Mouse (Mus musculus) cerebellum, adult 9-10 months (tissue): ENCODE results near the gene Sugp1.
"Not testable (repeated sequence)": the region's sequence is repeated elsewhere in the genome, so short reads cannot be mapped to it uniquely, and the experiment has no call there.

ENCODE experiments used
- DNase-seq: peaks from one replicate; pipeline ENCODE4 v3.0.0; 2022

Gene Sugp1

DNA sequence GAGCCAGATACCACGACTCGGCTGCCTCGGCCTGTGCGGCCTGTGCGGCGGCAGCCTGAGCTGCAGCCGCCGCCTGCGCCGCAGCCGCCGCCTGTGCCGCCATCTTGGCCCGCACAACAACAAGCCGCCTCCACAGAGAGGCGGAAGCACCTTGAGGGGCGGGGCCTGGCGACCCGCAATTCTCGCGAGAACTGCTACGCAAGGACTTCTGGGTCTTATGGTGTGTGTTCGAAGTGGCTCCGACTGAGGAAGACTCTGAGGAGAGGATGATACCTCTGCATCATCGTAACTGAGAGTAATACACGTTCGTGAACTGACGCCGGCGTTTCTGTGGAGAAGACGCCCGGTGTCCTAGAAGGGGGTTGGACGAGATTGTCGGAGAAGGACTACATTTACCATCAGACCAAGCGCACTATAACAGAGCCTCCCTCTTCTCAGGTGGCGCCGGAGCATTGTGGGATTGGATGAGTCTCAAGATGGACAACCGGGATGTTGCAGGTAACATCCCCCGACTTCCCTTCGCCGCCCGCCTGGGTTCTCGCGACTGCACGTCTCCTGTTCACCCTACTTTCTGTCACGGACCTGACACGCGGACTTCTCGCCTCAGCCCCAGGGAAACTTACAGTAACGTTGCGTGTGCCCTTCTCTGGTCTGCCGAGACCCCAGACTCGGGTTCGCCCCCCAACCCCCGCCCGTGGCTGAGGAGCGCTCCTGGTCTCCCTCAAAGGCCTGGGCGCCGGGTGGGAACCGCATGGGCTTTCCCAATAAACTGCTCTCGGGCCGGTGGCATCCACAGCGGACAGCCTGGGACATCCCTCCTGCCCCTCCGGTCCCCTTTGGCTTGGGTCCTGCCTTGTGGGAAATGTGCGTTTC, at the start of gene Sugp1, which contains the start of gene Mau2:
TSS of gene Sugp1 (plus strand) at position 231 of the 873 bp plus-strand sequence.
TSS of gene Mau2 (minus strand) at position 152 of the 873 bp plus-strand sequence.
- DNase-seq: peak; percentile 96

- DNase-seq: no peak
Measured at GRCm38 (mm10) chr8:69995422-69995775, 47.2 kb upstream of the Sugp1 start.

DNA sequence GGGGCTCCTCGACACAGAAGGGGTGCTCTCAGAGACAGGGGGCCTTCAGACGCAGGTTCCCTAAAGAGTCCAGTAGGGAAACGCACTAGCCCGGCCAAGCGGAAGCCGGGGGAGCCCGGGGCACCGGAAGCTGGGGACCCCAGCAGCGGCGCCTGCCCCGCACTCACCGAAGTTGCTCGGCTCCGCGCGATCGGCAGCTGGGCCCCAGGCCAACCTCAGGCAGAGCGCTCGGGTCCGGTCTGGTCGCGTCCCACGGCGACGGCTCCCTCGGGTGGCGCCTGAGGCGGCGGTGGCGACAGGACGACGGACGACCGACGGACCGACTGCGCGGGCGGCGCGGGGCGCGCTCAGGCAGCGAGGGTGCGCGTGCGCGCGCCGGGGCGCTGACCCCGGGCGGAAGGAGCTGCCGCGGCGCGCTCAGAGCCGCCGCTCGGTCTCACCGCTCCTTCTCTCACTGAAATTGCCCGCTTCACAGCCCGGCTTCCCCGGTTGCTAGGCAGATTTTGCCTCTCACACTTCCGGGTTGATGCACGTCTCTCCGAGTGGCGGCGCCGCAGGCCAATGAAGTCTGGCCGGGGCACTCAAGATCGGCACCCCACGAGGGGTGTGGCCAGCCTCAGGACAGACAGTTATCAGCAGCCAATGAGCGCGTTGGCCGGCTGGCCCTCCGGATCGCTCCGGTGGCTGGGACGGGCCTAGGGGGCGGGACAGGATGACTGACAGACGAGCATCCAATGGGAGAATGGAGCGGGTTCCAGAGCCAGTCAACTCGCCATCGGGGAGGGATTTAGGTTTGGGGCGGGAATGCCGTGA, 46.6 kb upstream of the Sugp1 start, which contains the start of gene Gatad2a:
TSS of gene Gatad2a (minus strand) at position 609 of the 813 bp plus-strand sequence.
- DNase-seq: peak; percentile 100

DNA sequence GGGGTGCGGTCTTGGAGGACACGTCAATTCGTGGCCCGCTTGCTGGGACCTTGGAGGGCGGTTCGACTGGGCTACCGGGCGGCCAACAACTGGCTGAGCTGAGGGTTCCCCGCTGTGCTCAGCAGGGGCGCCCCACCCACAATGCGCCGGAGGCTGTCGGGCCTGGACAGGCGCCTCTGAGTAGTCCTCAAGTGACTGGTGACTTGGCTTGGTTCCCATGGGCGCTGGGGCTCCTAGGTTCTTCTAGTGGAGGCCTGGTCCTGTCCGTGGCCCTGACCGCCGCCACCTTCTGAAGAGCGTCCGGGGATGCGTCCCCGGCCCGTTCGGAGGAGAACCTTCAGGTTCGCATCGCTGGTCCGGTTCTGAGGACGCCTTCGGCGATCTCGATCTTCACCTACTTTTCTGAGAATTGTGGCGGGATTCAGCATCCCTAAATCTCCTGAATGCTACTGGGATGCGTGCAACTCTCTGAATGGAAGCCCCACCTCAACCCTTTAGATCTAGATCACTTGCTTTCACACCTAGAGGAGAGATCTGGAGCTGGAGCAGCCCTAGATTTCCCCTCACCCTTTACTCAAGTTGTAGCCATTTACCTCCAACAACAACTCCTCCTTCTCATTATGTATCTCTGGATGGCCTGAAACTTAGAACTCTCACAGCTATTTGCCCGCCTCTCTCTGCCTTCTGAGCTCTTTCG, 45.9 kb upstream of the Sugp1 start:
- no peak for DNase-seq

- no peak for DNase-seq
Measured at GRCm38 (mm10) chr8:69998706-69999105, 43.9 kb upstream of the Sugp1 start.

GRCm38 (mm10) chr8:69999236-69999635, 43.4 kb upstream of the Sugp1 start:
- no peak for DNase-seq

DNA sequence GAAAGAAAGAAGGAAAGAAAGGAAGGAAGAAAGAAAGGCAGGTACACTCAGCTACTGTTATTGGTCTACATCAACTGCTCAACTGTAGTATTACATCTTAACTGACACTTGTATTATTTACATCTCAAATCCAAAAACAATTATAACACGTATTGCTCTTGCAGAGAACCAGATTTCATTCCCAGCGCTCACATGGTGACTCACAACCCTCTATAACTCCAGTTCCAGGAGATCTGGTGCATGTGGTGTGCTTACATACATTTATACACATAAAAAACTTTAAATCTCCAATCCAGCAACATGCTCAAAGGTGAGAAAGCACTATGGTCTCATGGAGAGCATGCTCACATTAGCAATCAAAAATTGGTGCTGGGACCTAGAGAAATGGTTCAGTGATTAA, 42.4 kb upstream of the Sugp1 start:
- DNase-seq: no peak

GRCm38 (mm10) chr8:70001176-70001891, 41.3 kb upstream of the Sugp1 start:
- peak; percentile 55 for DNase-seq

DNA sequence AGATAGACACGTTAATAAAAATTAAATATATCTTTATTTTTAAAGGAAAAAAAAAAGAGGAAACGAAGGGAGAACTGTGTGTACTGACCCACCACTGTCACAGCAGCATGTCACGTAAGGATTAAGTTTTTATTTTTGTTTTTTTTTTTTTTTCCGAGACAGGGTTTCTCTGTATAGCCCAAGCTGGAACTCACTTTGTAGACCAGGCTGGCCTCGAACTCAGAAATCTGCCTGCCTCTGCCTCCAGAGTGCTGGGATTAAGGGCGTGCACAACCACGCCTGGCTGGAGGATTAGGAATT, 40.8 kb upstream of the Sugp1 start:
- DNase-seq: not testable (repeated sequence)

DNA sequence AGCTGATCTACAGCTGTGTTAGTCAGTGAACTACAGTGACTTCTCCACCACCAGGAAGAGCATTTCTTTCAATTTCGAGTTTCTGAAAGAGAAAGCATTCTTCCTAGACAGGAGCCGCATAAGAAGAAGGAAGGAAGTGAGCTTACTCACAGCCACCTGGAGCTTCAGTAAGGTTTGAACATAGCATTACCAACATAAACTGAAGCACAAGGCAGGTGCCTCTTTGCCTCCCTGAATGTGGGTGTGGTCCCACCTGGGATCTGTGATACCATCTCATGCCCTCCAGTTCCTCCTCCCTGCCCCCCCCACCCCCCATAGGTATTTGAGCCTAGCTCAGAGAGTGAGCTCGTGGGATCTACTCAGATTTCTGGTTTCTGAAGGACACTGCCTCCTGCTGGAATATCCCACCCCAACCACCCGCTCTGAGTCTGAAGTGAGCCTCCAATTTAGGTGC, 39.4 kb upstream of the Sugp1 start:
- no peak for DNase-seq

DNA sequence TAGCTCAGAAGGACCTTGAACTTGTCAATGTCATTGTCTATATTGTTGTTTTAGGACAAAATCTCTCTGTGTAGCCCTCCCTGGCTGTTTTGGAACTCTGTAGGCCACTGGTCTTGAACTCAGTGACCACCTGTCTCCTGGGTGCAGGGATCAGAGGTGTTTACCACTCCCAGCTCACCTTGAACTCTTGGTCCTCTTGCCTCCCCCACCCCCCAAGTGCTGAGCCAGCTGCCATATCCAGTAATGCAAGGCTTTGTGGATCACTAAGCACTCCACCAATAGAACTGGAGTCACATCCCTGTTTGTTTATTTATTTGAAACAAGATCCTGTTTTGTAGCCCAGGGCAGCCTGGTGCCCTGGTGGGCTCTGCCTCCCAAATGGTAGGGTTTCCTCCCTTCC, 38.3 kb upstream of the Sugp1 start:
- DNase-seq: no peak

DNA sequence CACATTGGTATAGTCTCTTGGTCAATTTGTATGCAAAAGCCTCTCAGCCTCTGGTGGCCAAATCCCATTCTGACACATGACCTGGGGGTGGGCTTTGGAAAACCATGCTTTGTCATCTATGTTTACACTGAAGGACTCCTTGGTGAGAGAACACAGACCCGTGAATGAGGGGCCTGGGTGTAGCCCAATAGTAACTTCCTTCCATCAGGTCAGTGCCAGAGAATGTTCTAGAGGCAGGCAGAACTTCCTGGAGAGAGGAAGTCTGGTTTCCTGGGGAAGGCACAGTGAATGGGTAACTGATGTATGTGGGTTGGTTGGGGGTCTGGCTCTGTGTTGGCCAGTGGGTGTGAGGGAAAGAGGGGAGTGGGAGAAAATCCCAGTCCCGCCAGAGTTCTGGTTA, 37.4 kb upstream of the Sugp1 start:
- no peak for DNase-seq

DNA sequence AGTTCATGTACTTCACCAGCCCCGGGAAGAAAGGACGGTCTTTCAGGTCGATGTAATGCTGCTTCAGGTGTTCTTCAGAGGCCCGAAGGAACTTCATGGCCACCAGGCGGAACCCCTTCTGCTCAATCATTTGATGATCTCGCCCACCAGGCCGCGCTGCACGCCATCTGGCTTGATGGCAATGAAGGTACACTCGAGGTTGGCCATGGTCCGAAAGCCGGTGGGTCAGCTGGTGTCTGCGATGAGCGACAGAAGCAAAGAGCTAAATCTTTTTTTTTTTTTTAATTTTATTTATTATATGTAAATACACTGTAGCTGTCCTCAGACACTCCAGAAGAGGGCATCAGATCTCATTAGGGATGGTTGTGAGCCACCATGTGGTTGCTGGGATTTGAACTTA, 31.8 kb upstream of the Sugp1 start:
- DNase-seq: not testable (repeated sequence)

DNA sequence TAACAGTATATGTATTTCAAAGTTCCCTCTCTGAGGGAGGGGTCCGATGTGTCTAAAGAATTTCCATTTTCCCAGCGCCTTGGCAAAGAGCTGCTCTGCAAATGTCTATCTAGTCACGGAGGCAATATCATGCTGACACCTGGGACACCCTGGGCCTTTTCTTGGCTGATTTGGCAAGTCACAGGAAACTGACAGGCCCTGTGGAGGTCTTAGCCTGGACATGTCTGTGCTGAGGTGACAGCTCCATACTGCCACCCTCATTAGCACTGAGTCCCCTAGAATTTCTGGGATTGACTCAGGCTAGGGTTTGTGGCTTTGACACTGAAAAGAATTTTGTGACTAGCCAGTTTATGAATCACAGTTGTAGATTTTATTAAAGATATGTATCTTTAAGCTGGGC, 30.3 kb upstream of the Sugp1 start:
- DNase-seq: no peak

DNA sequence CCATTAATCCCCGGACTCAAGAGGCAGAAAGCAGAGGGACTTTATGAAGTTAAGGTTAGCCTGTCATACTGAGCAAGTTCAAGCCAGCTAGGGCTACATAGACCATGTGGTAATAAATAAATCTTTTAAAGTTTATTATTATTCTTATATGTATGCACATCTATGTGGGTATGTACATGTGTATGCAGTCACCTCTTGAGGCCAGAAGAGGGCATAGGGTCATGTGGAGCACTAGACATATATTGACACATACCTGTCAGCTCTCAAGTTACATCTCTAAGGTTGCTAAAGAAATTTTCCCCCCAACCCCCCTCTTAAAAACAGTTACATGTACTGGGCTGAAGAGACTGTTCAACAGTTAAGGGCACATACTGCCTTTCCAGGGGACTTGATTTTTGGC, 29.9 kb upstream of the Sugp1 start:
- DNase-seq: no peak

GRCm38 (mm10) chr8:70015017-70015416, 27.6 kb upstream of the Sugp1 start:
- DNase-seq: no peak

DNA sequence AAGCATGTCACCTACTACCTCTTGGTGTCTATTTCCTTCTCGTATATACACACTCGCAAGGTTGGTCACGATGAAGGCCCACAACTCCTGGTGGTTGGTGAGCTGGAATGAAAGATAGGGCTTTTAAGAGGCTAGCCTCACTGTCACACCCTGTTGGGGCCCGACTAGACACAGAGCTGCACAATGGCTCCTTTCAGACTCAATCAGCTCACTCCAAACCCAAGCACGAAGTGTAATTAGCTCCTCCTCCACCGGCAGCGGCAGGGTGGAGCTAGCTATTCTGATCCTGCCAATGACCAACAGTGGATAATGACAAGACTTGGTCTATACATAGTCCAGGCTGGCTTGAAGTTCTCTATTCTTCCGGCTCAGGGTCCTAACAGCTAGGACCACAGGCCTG, 19.0 kb upstream of the Sugp1 start:
- DNase-seq: no peak

- no peak for DNase-seq
Measured at GRCm38 (mm10) chr8:70026151-70026550, 16.5 kb upstream of the Sugp1 start.

DNA sequence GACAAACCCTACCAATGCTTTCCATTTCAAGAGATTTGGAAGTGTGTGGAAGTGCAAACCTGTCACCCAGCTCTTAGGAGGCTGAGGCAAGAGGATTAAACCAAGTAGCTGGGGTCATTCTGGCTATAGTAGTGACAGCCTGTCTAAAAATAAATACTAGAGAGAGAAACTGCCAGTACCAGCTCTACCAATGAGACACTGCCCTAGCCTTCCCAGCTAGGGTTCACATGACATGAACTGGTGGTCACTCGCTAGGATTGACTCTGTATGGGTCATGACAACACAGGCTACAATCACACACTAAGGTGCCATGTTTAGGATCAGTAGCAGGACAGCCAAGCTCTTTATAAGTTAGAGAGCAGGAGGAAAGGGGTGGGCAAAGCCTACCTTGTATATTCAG, 12.4 kb upstream of the Sugp1 start:
- DNase-seq: no peak

DNA sequence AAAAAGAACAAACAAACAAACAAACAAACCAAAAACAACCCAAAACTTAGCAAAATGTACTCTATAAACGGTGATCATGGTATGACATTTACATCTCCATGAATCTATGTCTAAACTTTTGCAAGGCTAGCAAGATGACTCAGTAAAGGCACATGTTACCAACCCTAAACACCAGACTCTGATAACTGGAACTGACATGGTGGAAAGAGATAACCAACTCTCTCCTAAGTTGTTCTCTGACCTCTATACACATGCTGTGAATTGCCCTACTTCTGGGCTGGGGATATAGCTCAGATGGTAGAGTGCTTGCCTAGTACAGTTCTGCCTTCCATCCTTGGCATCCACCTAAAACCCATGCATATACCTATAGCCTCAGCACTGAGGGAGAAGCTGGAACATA, 4.6 kb upstream of the Sugp1 start:
- no peak for DNase-seq

- peak; percentile 52 for DNase-seq
Measured at GRCm38 (mm10) chr8:70041885-70042546, 597 bp upstream of the Sugp1 start.

GRCm38 (mm10) chr8:70043996-70044395, 1.4 kb downstream of the Sugp1 start:
- DNase-seq: peak; percentile 31
